Mouse (Mus musculus) liver, adult 2 months (tissue): ENCODE data around the gene Gm27021. TPM values are rescaled to one million over a fixed set of nuclear protein-coding genes. Genes with fewer than 3 reads are reported as not detected.

ENCODE experiments used
- DNase-seq: peaks from one replicate; pipeline ENCODE4 v3.0.0-alpha.2; 2011; ENCODE audit warnings: low read depth, low spot score; ENCODE audit errors: extremely low read depth
- H3K27ac ChIP-seq: fragments of 200-500 bp; replicated peaks from 2 replicates; pipeline ENCODE4 v1.5.1; 2012; ENCODE audit warnings: low read depth, mild to moderate bottlenecking, control low read depth, inconsistent platforms, low read length; ENCODE audit not compliant: insufficient read depth
- H3K27me3 ChIP-seq: fragments of 200-500 bp; 2 replicates; pipeline ENCODE4 v1.6.1; 2012; ENCODE audit warnings: mild to moderate bottlenecking, moderate library complexity, low read length, inconsistent platforms; ENCODE audit not compliant: control insufficient read depth, insufficient read depth
- H3K36me3 ChIP-seq: fragments of 200-500 bp; 2 replicates; pipeline ENCODE4 v1.6.1; 2012; ENCODE audit warnings: low read length, inconsistent platforms; ENCODE audit not compliant: control insufficient read depth, insufficient read depth
- H3K4me1 ChIP-seq: fragments of 200-500 bp; 2 replicates; pipeline ENCODE4 v1.6.1; 2011; ENCODE audit warnings: low read length; ENCODE audit not compliant: control insufficient read depth, insufficient read depth
- H3K4me3 ChIP-seq: fragments of 200-500 bp; 2 replicates; pipeline ENCODE4 v1.5.1; 2011; ENCODE audit warnings: low read depth, mild to moderate bottlenecking, control low read depth, low read length, moderate library complexity; ENCODE audit not compliant: insufficient read depth
- H3K79me2 ChIP-seq: fragments of 200-500 bp; 2 replicates; pipeline ENCODE4 v1.6.1; 2012; ENCODE audit warnings: inconsistent platforms, mild to moderate bottlenecking, low read length, moderate library complexity; ENCODE audit not compliant: control insufficient read depth, insufficient read depth
- H3K9ac ChIP-seq: fragments of 200-500 bp; 2 replicates; pipeline ENCODE4 v1.6.1; 2012; ENCODE audit warnings: low read depth, mild to moderate bottlenecking, control low read depth, inconsistent platforms, low read length
- CTCF ChIP-seq: fragments of 200-500 bp; IDR thresholded peaks from 2 replicates; pipeline ENCODE4 v1.5.1; 2011; ENCODE audit warnings: low read depth, low read length, control low read depth
- POLR2A ChIP-seq: fragments of 200-500 bp; IDR thresholded peaks from 2 replicates; pipeline ENCODE4 v1.6.1; 2011; ENCODE audit warnings: low read length, control low read depth; ENCODE audit not compliant: insufficient read depth; ENCODE audit errors: extremely low read depth
- WGBS: fragments of 180-500 bp; shearing (Covaris S2); methylation state at CpG from one replicate; pipeline ENCODE4 v1.1.7; 2018; 5-methylcytosine and 5-hydroxymethylcytosine counted together
- polyA plus RNA-seq: library from polyadenylated mRNA; depleted of rRNA; stranded (reverse); fragments of >200 nt; gene quantifications from 2 replicates; pipeline ENCODE4 v1.2.3, GENCODE M21; 2012
- total RNA-seq: library from RNA; depleted of rRNA; stranded (reverse); fragments of >200 nt; gene quantifications from 2 replicates; pipeline ENCODE4 v1.2.3, GENCODE M21; 2014

The Gm27021 gene
- total and polyA plus RNA-seq, 2 experiments: not detected

DNA sequence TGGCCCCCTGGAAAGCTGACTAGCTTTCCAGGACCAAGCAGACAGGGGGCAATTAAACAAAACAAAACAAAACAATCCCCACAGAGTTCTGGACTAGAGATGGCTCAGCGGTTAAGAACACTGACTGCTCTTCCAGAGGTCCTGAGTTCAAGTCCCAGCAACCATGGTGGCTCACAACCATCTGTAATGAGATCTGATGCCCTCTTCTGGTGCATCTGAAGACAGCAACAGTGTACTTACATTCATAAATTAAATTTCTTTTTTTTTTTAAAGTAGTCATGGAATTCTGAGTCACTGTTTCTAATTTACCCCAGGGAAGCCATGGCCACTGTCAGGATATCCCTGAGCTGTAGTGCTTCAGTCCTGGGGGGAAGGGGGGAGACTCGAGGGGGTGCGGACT is 53.4 kb downstream of the Gm27021 start:
- H3K27ac ChIP-seq: no peak overlapping the region
- no peak overlapping the region for H3K4me3 ChIP-seq
- no peaks in the 10 kb centered on the region for H3K36me3 ChIP-seq
- peaks cover 8% of the 10 kb centered on the region; the same call in 1 of the 2 replicates for H3K4me1 ChIP-seq
- no peak for TF ChIP-seq CTCF
- no peak for TF ChIP-seq POLR2A
- no peaks in the 10 kb centered on the region for H3K79me2 ChIP-seq
- no peak overlapping the region for H3K9ac ChIP-seq
- no peak for DNase-seq
- WGBS: 91% methylated on average over 3 of the region's 3 CpGs
- no peaks in the 10 kb centered on the region for H3K27me3 ChIP-seq

DNA sequence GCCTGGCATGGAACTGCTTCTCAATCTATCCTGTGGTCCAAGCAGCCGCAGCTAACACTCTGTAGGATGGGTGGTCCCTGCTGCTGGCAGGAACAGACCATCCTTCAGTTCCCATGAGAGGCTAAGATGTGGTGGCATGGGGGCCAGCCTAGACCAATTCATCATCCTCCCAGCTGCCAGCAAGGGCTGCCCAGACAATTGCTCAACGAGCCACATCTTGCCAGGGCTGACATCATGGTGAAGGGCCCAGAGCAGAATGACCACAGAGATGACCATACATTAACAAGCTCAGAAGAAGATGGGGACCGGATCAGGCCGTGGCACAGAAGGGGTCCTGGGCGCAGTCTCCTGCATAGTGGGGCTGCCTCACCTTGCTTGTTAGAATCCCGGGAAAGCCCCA is 57.1 kb downstream of the Gm27021 start:
- H3K79me2 ChIP-seq: no peaks in the 10 kb centered on the region
- no peak overlapping the region for H3K4me3 ChIP-seq
- TF ChIP-seq CTCF: no peak
- no peak for TF ChIP-seq POLR2A
- no peak overlapping the region for H3K27ac ChIP-seq
- no peaks in the 10 kb centered on the region for H3K36me3 ChIP-seq
- H3K27me3 ChIP-seq: no peaks in the 10 kb centered on the region
- DNase-seq: no peak
- 90% methylated on average over 6 of the region's 6 CpGs for WGBS
- no peak overlapping the region for H3K9ac ChIP-seq
- no peaks in the 10 kb centered on the region for H3K4me1 ChIP-seq

DNA sequence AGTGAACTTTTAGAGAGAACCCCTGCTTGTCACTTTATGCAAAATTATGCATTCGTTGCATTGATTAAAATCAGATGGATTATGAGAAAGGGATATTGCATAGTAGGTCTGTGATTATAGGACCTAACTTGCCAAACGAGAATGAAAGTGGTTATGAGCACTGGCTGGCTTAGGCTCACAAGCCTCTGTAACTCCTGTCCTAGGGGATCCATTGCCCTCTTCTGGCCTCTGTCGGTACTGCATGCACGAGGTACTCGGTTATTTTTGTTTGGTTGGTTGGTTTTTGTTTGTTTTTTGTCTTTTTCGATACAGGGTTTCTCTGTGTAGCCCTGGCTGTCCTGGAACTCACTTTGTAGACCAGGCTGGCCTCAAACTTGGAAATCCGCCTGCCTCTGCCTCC is 60.0 kb downstream of the Gm27021 start:
- no peaks in the 10 kb centered on the region for H3K79me2 ChIP-seq
- DNase-seq: peak; percentile 53
- H3K4me1 ChIP-seq: no peaks in the 10 kb centered on the region
- H3K9ac ChIP-seq: no peak overlapping the region
- TF ChIP-seq POLR2A (no peak), CTCF (peak; percentile 74)
- no peak overlapping the region for H3K27ac ChIP-seq
- WGBS: 15% methylated on average over 7 of the region's 7 CpGs
- H3K27me3 ChIP-seq: no peaks in the 10 kb centered on the region
- no peaks in the 10 kb centered on the region for H3K36me3 ChIP-seq
- H3K4me3 ChIP-seq: no peak overlapping the region

DNA sequence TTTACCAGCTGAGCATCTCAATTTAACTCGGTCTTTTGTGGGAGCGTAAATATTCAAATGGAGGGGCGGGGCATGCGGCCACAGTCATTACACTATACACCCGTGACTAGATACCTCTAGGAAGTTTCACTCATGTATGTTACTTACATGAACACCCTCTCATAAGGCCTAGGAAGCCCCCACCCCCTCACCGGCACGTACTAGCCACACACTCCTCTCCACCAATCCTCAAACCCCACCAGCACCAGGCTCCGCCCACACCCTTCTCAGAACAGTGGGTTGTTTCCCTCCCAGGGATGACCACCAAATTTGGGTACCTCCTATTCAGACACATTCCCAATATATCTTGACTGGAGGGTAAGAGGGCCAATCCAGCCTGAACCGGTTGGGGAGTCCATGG is 60.4 kb downstream of the Gm27021 start:
- H3K9ac ChIP-seq: no peak overlapping the region
- no peaks in the 10 kb centered on the region for H3K27me3 ChIP-seq
- H3K27ac ChIP-seq: no peak overlapping the region
- TF ChIP-seq CTCF (no peak), POLR2A (no peak)
- H3K4me3 ChIP-seq: no peak overlapping the region
- no peak for DNase-seq
- no peaks in the 10 kb centered on the region for H3K4me1 ChIP-seq
- no peaks in the 10 kb centered on the region for H3K79me2 ChIP-seq
- H3K36me3 ChIP-seq: no peaks in the 10 kb centered on the region
- 82% methylated on average over 9 of the region's 9 CpGs for WGBS

DNA sequence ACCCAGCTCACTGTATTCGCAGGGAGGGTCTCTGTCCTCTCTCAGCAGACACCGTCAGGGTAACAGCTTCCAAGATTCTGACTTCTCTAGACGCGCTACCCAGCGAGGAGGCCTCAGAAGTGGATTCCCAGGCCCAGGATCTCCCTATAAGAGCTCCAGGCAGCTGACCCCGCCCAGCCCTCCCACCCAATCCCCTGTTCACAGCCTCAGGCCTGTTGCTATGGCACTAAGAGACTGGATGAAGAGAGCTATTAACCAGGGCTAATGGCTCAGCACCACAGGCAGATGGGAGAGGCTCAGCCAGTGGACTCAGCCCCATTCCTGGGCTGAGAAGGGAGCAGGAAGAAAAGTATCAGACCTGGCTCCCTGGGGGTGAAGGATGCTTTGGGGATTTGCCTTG is 65.2 kb downstream of the Gm27021 start:
- Histone ChIP-seq H3K27me3 (no peaks in the 10 kb centered on the region), H3K79me2 (no peaks in the 10 kb centered on the region), H3K4me3 (no peak overlapping the region), H3K27ac (no peak overlapping the region), H3K9ac (no peak overlapping the region), H3K36me3 (no peaks in the 10 kb centered on the region), H3K4me1 (no peaks in the 10 kb centered on the region)
- TF ChIP-seq POLR2A: no peak
- TF ChIP-seq CTCF: no peak
- 84% methylated on average over 6 of the region's 6 CpGs for WGBS
- no peak for DNase-seq

DNA sequence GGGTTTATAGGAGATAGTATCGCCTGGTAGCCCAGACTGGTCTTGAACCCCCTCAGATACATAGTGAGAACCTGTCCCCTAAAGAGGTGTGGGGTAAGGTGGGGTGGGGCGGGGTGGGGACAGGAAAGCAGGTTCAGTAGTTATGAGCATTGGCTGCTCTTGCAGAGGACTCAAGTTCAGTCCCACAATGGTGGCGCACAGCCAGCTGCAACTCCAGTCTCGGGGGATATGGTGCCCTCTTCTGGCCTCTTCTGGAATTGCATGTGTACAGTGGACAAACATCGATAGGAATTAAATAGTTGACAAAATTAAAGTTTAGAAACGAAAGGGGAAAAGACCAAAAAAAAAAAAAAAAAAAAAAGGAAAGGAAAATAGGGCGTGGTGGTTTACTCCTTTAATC is 68.4 kb downstream of the Gm27021 start:
- no peaks in the 10 kb centered on the region for H3K79me2 ChIP-seq
- no peak for TF ChIP-seq POLR2A
- TF ChIP-seq CTCF: peak; percentile 90
- H3K27me3 ChIP-seq: no peaks in the 10 kb centered on the region
- no peaks in the 10 kb centered on the region for H3K36me3 ChIP-seq
- peak; percentile 69 for DNase-seq
- H3K27ac ChIP-seq: no peak overlapping the region
- no peak overlapping the region for H3K9ac ChIP-seq
- H3K4me3 ChIP-seq: no peak overlapping the region
- 32% methylated on average over 7 of the region's 7 CpGs for WGBS
- no peaks in the 10 kb centered on the region for H3K4me1 ChIP-seq
